Mouse (Mus musculus): ENCODE results near the gene March4. TPM values are rescaled to one million over a fixed set of nuclear protein-coding genes. Genes with fewer than 3 reads are reported as not detected.

March4 gene
- polyA plus RNA-seq, 1 experiment from 2014 or later = 0.05 TPM

DNA sequence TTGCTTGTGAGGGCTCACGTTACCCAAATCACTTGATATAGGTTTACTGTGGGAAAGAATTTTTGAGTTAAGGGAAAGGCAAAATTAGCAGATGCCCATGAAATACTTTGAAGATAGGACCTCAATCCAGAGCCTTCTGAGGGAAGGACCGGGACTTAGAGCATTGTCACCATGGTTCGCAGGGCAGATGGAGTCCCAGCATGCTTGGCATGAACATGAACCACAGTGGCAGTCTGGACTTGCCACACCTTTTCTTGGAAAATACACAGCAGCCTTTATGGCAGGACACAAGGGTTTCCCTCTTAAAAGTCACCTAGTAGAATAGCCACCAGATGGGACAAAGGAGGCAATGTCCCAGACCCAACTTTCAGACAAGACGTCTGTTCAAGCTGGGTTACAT lies 114.6 kb downstream of the March4 start:
- H3K9ac ChIP-seq (ENCODE audit: low read length) = no peak overlapping the region
- no peaks in the 10 kb centered on the region for H3K27me3 ChIP-seq (ENCODE audit: control insufficient read depth, insufficient read depth, low read length)
- H3K36me3 ChIP-seq (ENCODE audit: control insufficient read depth, insufficient read depth, low read length) = no peaks in the 10 kb centered on the region
- no peaks in the 10 kb centered on the region for H3K4me1 ChIP-seq (ENCODE audit: control insufficient read depth in 2 of 2, insufficient read depth in 2 of 2, low read length in 2 of 2)
- no peak overlapping the region for H3K4me2 ChIP-seq (ENCODE audit: low read length)
- no peaks in the 10 kb centered on the region for H3K9me3 ChIP-seq (ENCODE audit: control insufficient read depth, low read length)
- H3K4me3 ChIP-seq (ENCODE audit: control insufficient read depth in 1 of 2, insufficient read depth in 1 of 2, low read depth in 1 of 2, low read length in 2 of 2) = no peak overlapping the region
- no peak overlapping the region for H3K27ac ChIP-seq (replicated peaks in 1 of 2; ENCODE audit: control insufficient read depth in 1 of 2, insufficient read depth in 1 of 2, low read depth in 2 of 2, low read length in 2 of 2)
- WGBS = 91% methylated on average over 4 of the region's 4 CpGs
- ATAC-seq (ENCODE audit: insufficient number of reproducible peaks, insufficient read depth, low FRiP score, low read depth) = no peak

DNA sequence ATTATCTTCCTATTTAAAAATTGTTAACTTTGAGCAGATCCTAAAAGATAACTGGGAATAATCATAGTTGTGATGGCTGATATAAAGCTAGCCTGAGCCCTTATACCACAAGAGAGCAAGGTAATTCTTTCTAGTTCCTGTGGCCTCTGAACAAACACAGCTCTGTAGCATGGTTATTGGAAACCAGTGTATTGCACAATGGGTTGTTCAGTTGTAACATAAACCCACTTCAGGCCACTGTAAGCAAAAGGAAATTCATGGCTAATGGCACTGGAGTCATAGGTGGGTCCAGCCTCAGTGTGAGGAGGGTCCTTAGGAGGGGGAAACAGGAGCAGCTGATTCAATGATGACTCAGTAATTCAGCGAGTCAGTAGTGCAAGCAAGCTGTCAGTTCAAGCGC lies 116.5 kb downstream of the March4 start:
- H3K9ac ChIP-seq (ENCODE audit: low read length) = no peak overlapping the region
- no peak overlapping the region for H3K4me3 ChIP-seq (ENCODE audit: control insufficient read depth in 1 of 2, insufficient read depth in 1 of 2, low read depth in 1 of 2, low read length in 2 of 2)
- H3K9me3 ChIP-seq (ENCODE audit: control insufficient read depth, low read length) = no peaks in the 10 kb centered on the region
- no peak overlapping the region for H3K27ac ChIP-seq (replicated peaks in 1 of 2; ENCODE audit: control insufficient read depth in 1 of 2, insufficient read depth in 1 of 2, low read depth in 2 of 2, low read length in 2 of 2)
- no peak for ATAC-seq (ENCODE audit: insufficient number of reproducible peaks, insufficient read depth, low FRiP score, low read depth)
- no peak overlapping the region for H3K4me2 ChIP-seq (ENCODE audit: low read length)
- H3K4me1 ChIP-seq (ENCODE audit: control insufficient read depth in 2 of 2, insufficient read depth in 2 of 2, low read length in 2 of 2) = no peaks in the 10 kb centered on the region
- WGBS = 71% methylated on average over 2 of the region's 2 CpGs
- no peaks in the 10 kb centered on the region for H3K36me3 ChIP-seq (ENCODE audit: control insufficient read depth, insufficient read depth, low read length)
- H3K27me3 ChIP-seq (ENCODE audit: control insufficient read depth, insufficient read depth, low read length) = no peaks in the 10 kb centered on the region

DNA sequence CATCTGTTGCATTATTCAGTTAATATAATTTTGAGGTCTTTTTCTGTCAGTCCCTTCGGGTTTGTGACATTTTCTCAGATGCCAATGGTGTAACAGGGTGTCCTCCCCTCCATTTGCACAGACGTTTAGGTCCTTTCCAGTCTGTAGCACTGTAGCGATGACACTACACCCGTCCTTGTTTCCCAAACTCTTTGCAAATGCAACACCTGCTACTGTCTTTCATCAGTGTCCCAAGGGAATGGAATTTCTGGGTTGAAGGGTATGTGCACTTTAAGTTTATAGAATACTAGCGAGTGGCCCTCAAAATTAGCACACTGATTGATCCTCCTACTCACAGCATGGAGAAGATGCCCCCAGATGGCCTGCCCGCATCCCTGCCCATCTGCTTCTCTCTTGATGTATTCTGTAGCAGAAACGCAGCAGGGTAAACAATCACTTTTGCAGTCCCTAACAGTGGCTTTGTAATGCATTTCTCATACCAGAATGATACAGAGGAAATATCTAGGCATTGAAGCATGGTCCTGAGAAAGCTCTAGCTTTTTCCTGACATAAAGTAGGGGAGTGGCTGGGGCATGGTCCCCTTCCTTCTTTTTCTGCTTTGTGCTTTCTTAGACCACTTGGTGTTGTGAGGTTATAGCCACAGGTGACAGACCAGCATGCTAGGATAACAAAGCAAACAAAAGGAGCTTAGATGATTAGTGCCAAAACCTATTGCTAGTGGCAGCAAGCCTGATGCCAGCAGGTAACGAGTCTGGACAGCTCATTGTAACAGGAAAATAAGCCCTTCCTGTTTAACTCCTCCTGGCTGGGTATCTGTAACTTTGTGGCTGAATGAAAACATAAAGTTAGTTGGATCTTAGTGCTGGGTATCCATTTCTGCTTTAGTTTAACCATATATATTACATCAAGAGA lies 117.7 kb downstream of the March4 start:
- Histone ChIP-seq H3K27me3 (ENCODE audit: control insufficient read depth, insufficient read depth, low read length) (no peaks in the 10 kb centered on the region), H3K4me2 (ENCODE audit: low read length) (no peak overlapping the region), H3K4me1 (ENCODE audit: control insufficient read depth in 2 of 2, insufficient read depth in 2 of 2, low read length in 2 of 2) (peaks cover 0 to 3% of the 10 kb centered on the region in 2 experiments; a peak in 3 of 4 replicates), H3K36me3 (ENCODE audit: control insufficient read depth, insufficient read depth, low read length) (no peaks in the 10 kb centered on the region), H3K9me3 (ENCODE audit: control insufficient read depth, low read length) (no peaks in the 10 kb centered on the region), H3K9ac (ENCODE audit: low read length) (no peak overlapping the region), H3K4me3 (ENCODE audit: control insufficient read depth in 1 of 2, insufficient read depth in 1 of 2, low read depth in 1 of 2, low read length in 2 of 2) (no peak overlapping the region), H3K27ac (replicated peaks in 1 of 2; ENCODE audit: control insufficient read depth in 1 of 2, insufficient read depth in 1 of 2, low read depth in 2 of 2, low read length in 2 of 2) (no peak overlapping the region)
- 72% methylated on average over 8 of the region's 8 CpGs for WGBS
- ATAC-seq (ENCODE audit: insufficient number of reproducible peaks, insufficient read depth, low FRiP score, low read depth) = no peak

DNA sequence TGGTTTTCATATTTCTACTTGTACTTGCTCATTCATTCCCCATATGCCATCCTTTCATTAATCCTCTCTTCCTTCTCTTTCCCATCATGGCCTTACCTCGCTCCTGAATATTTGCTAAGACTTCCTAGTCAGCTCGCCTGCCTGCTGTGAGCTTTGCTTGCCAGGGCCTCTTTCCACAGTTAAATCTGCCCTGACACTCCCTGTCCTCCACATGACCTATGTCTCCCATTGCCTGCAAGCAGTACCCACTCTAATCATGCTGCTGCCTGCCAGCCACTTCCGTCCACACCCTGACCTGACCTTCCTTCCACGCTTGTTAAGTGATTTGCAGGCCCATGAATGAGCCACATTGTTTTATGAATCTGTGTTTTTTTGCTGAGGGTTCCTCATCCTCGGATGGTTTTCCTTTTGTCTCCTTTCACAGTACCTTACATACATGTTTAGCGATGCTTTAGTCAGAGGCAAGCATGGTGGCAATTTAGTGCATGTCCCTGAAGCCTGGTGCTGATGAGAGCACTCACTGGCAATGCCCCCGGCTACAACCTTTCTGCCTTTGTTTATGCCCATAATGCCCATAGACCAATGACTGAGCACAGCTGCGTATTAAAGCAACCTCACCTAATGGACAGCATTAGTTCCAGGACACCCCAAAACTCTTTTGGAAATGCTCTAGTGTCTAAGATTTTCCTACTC lies 122.0 kb downstream of the March4 start:
- Histone ChIP-seq H3K4me3 (ENCODE audit: control insufficient read depth in 1 of 2, insufficient read depth in 1 of 2, low read depth in 1 of 2, low read length in 2 of 2) (no peak overlapping the region), H3K4me1 (ENCODE audit: control insufficient read depth in 2 of 2, insufficient read depth in 2 of 2, low read length in 2 of 2) (peaks cover 0 to 3% of the 10 kb centered on the region in 2 experiments; a peak in 3 of 4 replicates), H3K27me3 (ENCODE audit: control insufficient read depth, insufficient read depth, low read length) (no peaks in the 10 kb centered on the region), H3K27ac (replicated peaks in 1 of 2; ENCODE audit: control insufficient read depth in 1 of 2, insufficient read depth in 1 of 2, low read depth in 2 of 2, low read length in 2 of 2) (no peak overlapping the region), H3K9ac (ENCODE audit: low read length) (no peak overlapping the region), H3K36me3 (ENCODE audit: control insufficient read depth, insufficient read depth, low read length) (no peaks in the 10 kb centered on the region), H3K9me3 (ENCODE audit: control insufficient read depth, low read length) (no peaks in the 10 kb centered on the region), H3K4me2 (ENCODE audit: low read length) (no peak overlapping the region)
- ATAC-seq (ENCODE audit: insufficient number of reproducible peaks, insufficient read depth, low FRiP score, low read depth) = no peak
- 64% methylated on average over 8 of the region's 8 CpGs for WGBS

DNA sequence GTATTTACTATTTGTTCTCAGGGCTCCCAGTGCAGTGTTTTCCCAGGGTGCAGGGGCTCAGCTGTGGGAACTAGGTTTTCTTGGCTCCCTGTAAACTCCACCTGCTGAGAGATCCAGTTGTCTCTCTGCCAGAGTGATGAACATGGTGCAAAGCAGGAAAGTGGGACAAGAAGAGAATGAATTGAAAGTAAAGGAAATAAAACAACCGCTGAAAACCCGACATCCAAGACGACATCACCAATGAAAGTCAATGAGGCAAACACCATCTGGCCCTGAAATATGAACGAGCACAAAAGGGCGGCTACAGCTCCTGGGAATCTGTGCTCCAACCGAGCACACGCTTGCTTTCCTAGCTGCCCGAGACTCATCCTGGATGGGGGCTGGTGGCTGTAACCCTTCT lies 122.6 kb downstream of the March4 start:
- Histone ChIP-seq H3K4me3 (ENCODE audit: control insufficient read depth in 1 of 2, insufficient read depth in 1 of 2, low read depth in 1 of 2, low read length in 2 of 2) (no peak overlapping the region), H3K9me3 (ENCODE audit: control insufficient read depth, low read length) (no peaks in the 10 kb centered on the region)
- WGBS = 82% methylated on average over 8 of the region's 8 CpGs

DNA sequence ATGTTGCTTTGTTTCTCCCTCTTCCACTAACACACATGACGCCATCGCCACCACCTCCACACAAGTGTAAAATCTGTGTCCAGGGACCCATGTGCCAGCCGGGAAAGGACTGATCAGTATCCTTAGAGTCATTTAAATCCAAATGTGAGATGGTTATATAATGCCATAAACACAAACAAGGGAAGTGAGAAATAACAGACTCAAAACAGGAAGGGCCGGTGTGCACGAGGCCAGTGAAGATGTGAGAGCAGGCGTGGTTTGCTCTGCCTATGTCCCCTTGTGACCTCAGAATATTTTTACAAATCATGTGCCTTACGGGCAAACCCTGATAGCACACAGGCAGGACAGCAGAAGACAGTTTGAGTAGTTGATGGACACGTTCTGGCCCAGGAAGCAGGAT lies 123.5 kb downstream of the March4 start:
- Histone ChIP-seq H3K27me3 (ENCODE audit: control insufficient read depth, insufficient read depth, low read length) (no peaks in the 10 kb centered on the region), H3K36me3 (ENCODE audit: control insufficient read depth, insufficient read depth, low read length) (no peaks in the 10 kb centered on the region), H3K4me2 (ENCODE audit: low read length) (no peak overlapping the region), H3K4me3 (ENCODE audit: control insufficient read depth in 1 of 2, insufficient read depth in 1 of 2, low read depth in 1 of 2, low read length in 2 of 2) (no peak overlapping the region), H3K27ac (replicated peaks in 1 of 2; ENCODE audit: control insufficient read depth in 1 of 2, insufficient read depth in 1 of 2, low read depth in 2 of 2, low read length in 2 of 2) (no peak overlapping the region), H3K4me1 (ENCODE audit: control insufficient read depth in 2 of 2, insufficient read depth in 2 of 2, low read length in 2 of 2) (peaks cover 0 to 3% of the 10 kb centered on the region in 2 experiments; a peak in 3 of 4 replicates), H3K9me3 (ENCODE audit: control insufficient read depth, low read length) (no peaks in the 10 kb centered on the region), H3K9ac (ENCODE audit: low read length) (no peak overlapping the region)
- ATAC-seq (ENCODE audit: insufficient number of reproducible peaks, insufficient read depth, low FRiP score, low read depth) = no peak
- WGBS = 86% methylated on average over 8 of the region's 8 CpGs

More for the DNA sequence above, 122.6 kb downstream of the March4 start:
- Histone ChIP-seq H3K27ac (replicated peaks in 1 of 2; ENCODE audit: control insufficient read depth in 1 of 2, insufficient read depth in 1 of 2, low read depth in 2 of 2, low read length in 2 of 2) (no peak overlapping the region), H3K36me3 (ENCODE audit: control insufficient read depth, insufficient read depth, low read length) (no peaks in the 10 kb centered on the region), H3K9ac (ENCODE audit: low read length) (no peak overlapping the region), H3K4me2 (ENCODE audit: low read length) (no peak overlapping the region), H3K4me1 (ENCODE audit: control insufficient read depth in 2 of 2, insufficient read depth in 2 of 2, low read length in 2 of 2) (peaks cover 0 to 3% of the 10 kb centered on the region in 2 experiments; a peak in 3 of 4 replicates), H3K27me3 (ENCODE audit: control insufficient read depth, insufficient read depth, low read length) (no peaks in the 10 kb centered on the region)
- no peak for ATAC-seq (ENCODE audit: insufficient number of reproducible peaks, insufficient read depth, low FRiP score, low read depth)

DNA sequence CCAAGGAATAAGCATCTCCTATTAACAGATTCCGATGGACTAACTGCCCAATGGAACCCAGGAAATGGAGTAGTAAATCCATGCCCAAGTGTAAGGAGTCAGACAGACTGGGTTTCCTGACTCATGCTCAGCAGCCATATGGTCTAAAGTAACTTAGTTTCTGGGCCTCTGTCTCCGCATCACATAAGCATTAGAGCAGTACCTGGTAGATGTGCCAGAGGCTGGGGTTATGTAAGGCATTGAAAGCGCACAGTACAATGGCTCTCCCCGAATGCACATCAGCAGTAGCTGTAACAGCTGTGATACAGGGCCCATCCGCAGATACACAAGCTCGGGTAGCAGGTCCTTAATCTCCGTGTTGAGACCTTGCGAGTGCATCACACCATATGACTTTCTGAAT lies 125.6 kb downstream of the March4 start:
- ATAC-seq (ENCODE audit: insufficient number of reproducible peaks, insufficient read depth, low FRiP score, low read depth) = no peak
- Histone ChIP-seq H3K4me2 (ENCODE audit: low read length) (no peak overlapping the region), H3K4me3 (ENCODE audit: control insufficient read depth in 1 of 2, insufficient read depth in 1 of 2, low read depth in 1 of 2, low read length in 2 of 2) (no peak overlapping the region), H3K27ac (replicated peaks in 1 of 2; ENCODE audit: control insufficient read depth in 1 of 2, insufficient read depth in 1 of 2, low read depth in 2 of 2, low read length in 2 of 2) (no peak overlapping the region), H3K27me3 (ENCODE audit: control insufficient read depth, insufficient read depth, low read length) (no peaks in the 10 kb centered on the region), H3K9ac (ENCODE audit: low read length) (no peak overlapping the region), H3K4me1 (ENCODE audit: control insufficient read depth in 2 of 2, insufficient read depth in 2 of 2, low read length in 2 of 2) (peaks cover 0 to 3% of the 10 kb centered on the region in 2 experiments; a peak in 3 of 4 replicates), H3K9me3 (ENCODE audit: control insufficient read depth, low read length) (no peaks in the 10 kb centered on the region), H3K36me3 (ENCODE audit: control insufficient read depth, insufficient read depth, low read length) (no peaks in the 10 kb centered on the region)
- 87% methylated on average over 8 of the region's 8 CpGs for WGBS

Measured in heart, embryonic 14.5 days (tissue).